Mouse (Mus musculus) heart, postnatal 0 days (tissue): ENCODE data around the gene Eif4e1b. TPM values are rescaled to one million over a fixed set of nuclear protein-coding genes. Genes with fewer than 3 reads are reported as not detected.

ENCODE experiments used
- ATAC-seq: fragments of 200-750 bp; cut with Nextera tagmentation; 2 replicates; pipeline ENCODE4 v1.8.0; 2017; ENCODE audit warnings: low read depth, moderate number of reproducible peaks, moderate library complexity; ENCODE audit not compliant: insufficient read depth
- DNase-seq: peaks from one replicate; pipeline ENCODE4 v3.0.0-alpha.2; 2016; ENCODE audit warnings: low spot score
- H3K27ac ChIP-seq: fragments of 300-500 bp; sonication (generic); 2 replicates; pipeline ENCODE4 v1.5.1; 2014; ENCODE audit warnings: low read depth, mild to moderate bottlenecking
- H3K27me3 ChIP-seq: fragments of 300-500 bp; sonication (generic); 2 replicates; pipeline ENCODE4 v1.6.1; 2014; ENCODE audit warnings: low read length, mixed read lengths; ENCODE audit not compliant: control insufficient read depth, insufficient read depth
- H3K36me3 ChIP-seq: fragments of 300-500 bp; sonication (generic); replicated peaks from 2 replicates; pipeline ENCODE4 v1.6.1; 2014; ENCODE audit warnings: low read length, mixed read lengths; ENCODE audit not compliant: control insufficient read depth, insufficient read depth
- H3K4me1 ChIP-seq: fragments of 300-500 bp; sonication (generic); 2 replicates; pipeline ENCODE4 v1.6.1; 2014; ENCODE audit warnings: antibody characterized with exemption; ENCODE audit not compliant: control insufficient read depth, insufficient read depth
- H3K4me2 ChIP-seq: fragments of 300-500 bp; sonication (generic); 2 replicates; pipeline ENCODE4 v1.6.1; 2014; ENCODE audit warnings: low read depth, mild to moderate bottlenecking, low read length, moderate library complexity
- H3K4me3 ChIP-seq: fragments of 300-500 bp; sonication (generic); 2 replicates; pipeline ENCODE4 v1.5.1; 2014; ENCODE audit warnings: low read depth, low read length
- H3K9ac ChIP-seq: fragments of 300-500 bp; sonication (generic); replicated peaks from 2 replicates; pipeline ENCODE4 v1.6.1; 2014; ENCODE audit warnings: low read depth, low read length, mixed read lengths
- H3K9me3 ChIP-seq: fragments of 300-500 bp; sonication (generic); replicated peaks from 2 replicates; pipeline ENCODE4 v1.6.1; 2016; ENCODE audit warnings: low read length; ENCODE audit not compliant: control insufficient read depth
- CTCF ChIP-seq: IDR thresholded peaks from 2 replicates; pipeline ENCODE4 v1.5.1; 2016; ENCODE audit warnings: antibody characterized with exemption, control low read depth, low read depth
- EP300 ChIP-seq: IDR thresholded peaks from 2 replicates; pipeline ENCODE4 v1.6.1; 2016; ENCODE audit warnings: antibody characterized with exemption, low read depth
- WGBS: fragments of 180-500 bp; shearing (Covaris S2); extraction: QIAGEN DNeasy Blood & Tissue Kit; methylation state at CpG from one replicate; pipeline ENCODE4 v1.1.7; 2014; 5-methylcytosine and 5-hydroxymethylcytosine counted together
- polyA plus RNA-seq: library from polyadenylated mRNA; unstranded; fragments of >200 nt; fragmentation: Nextera tagmentation; extraction: Ambion mirVana; gene quantifications from 2 replicates; pipeline ENCODE4 v1.2.1, GENCODE M21; 2015
- total RNA-seq: library from RNA; depleted of rRNA; stranded (reverse); fragments of >200 nt; gene quantifications from 2 replicates; pipeline ENCODE4 v1.2.3, GENCODE M21; 2014; ENCODE audit warnings: low replicate concordance

The Eif4e1b gene
- total and polyA plus RNA-seq, 2 experiments from 2014 or later = not detected

- TF ChIP-seq CTCF (no peak), EP300 (no peak)
- DNase-seq (no peak), ATAC-seq (no peak)
- peaks cover 7% of the 10 kb centered on the region; the same call in 1 of the 2 replicates for H3K4me1 ChIP-seq
- no peaks in the 10 kb centered on the region for H3K36me3 ChIP-seq
- 65% methylated on average over 2 of the region's 2 CpGs for WGBS
- no peak overlapping the region for H3K4me3 ChIP-seq
- no peaks in the 10 kb centered on the region for H3K9me3 ChIP-seq
- H3K27ac ChIP-seq = no peak overlapping the region
- H3K4me2 ChIP-seq = no peak overlapping the region
- no peak overlapping the region for H3K9ac ChIP-seq
- no peaks in the 10 kb centered on the region for H3K27me3 ChIP-seq
These were observed 38.1 kb downstream of the Eif4e1b start for GRCm38 (mm10) chr13:54821931-54822330.

- Histone ChIP-seq H3K27ac (no peak overlapping the region), H3K4me2 (peak overlapping the region; percentile 36), H3K4me1 (peaks cover 7% of the 10 kb centered on the region; the same call in 1 of the 2 replicates), H3K9ac (no peak overlapping the region), H3K9me3 (no peaks in the 10 kb centered on the region), H3K36me3 (no peaks in the 10 kb centered on the region), H3K4me3 (no peak overlapping the region), H3K27me3 (no peaks in the 10 kb centered on the region)
- ATAC-seq (no peak), DNase-seq (no peak)
- WGBS = 15% methylated on average over 25 of the region's 25 CpGs
- TF ChIP-seq EP300 (no peak), CTCF (no peak)
These were observed 40.5 kb downstream of the Eif4e1b start for GRCm38 (mm10) chr13:54824111-54824931.

- no peak for ATAC-seq
- peaks cover 7% of the 10 kb centered on the region; the same call in 1 of the 2 replicates for H3K4me1 ChIP-seq
- no peak overlapping the region for H3K4me3 ChIP-seq
- no peaks in the 10 kb centered on the region for H3K27me3 ChIP-seq
- H3K9me3 ChIP-seq = no peaks in the 10 kb centered on the region
- H3K9ac ChIP-seq = no peak overlapping the region
- H3K4me2 ChIP-seq = no peak overlapping the region
- no peak for DNase-seq
- H3K27ac ChIP-seq = no peak overlapping the region
- H3K36me3 ChIP-seq = no peaks in the 10 kb centered on the region
- TF ChIP-seq CTCF (no peak), EP300 (no peak)
- WGBS = 44% methylated on average over 7 of the region's 7 CpGs
These were observed 44.2 kb downstream of the Eif4e1b start for GRCm38 (mm10) chr13:54827992-54828391.

- Histone ChIP-seq H3K4me2 (no peak overlapping the region), H3K27me3 (no peaks in the 10 kb centered on the region), H3K4me3 (no peak overlapping the region), H3K9ac (no peak overlapping the region), H3K4me1 (peaks cover 7% of the 10 kb centered on the region; the same call in 1 of the 2 replicates), H3K36me3 (no peaks in the 10 kb centered on the region), H3K9me3 (no peaks in the 10 kb centered on the region), H3K27ac (no peak overlapping the region)
- TF ChIP-seq EP300 (no peak), CTCF (no peak)
- WGBS = 47% methylated on average over 6 of the region's 6 CpGs
- DNase-seq (no peak), ATAC-seq (no peak)
These were observed 44.7 kb downstream of the Eif4e1b start for GRCm38 (mm10) chr13:54828508-54828907.

- H3K27me3 ChIP-seq = no peaks in the 10 kb centered on the region
- no peak for TF ChIP-seq CTCF
- WGBS = 5% methylated on average over 13 of the region's 13 CpGs
- ATAC-seq (no peak), DNase-seq (no peak)
- H3K4me3 ChIP-seq = no peak overlapping the region
- no peaks in the 10 kb centered on the region for H3K9me3 ChIP-seq
- peaks cover 5% of the 10 kb centered on the region; the same call in 1 of the 2 replicates for H3K4me1 ChIP-seq
- no peaks in the 10 kb centered on the region for H3K36me3 ChIP-seq
- no peak overlapping the region for H3K9ac ChIP-seq
- H3K27ac ChIP-seq = no peak overlapping the region
- no peak overlapping the region for H3K4me2 ChIP-seq
These were observed 45.7 kb downstream of the Eif4e1b start for GRCm38 (mm10) chr13:54829450-54829849.
